Mouse (Mus musculus): ENCODE measurements at regions not wholly inside any gene's neighbourhood (a gene's known extent, or its start where the extent isn't known, plus 50 kb on each side); places are given as distances from the start of the nearest gene placed in this dataset.
A peak's percentile ranks its signal among the peaks of the same experiment; 100 is the strongest.

DNA sequence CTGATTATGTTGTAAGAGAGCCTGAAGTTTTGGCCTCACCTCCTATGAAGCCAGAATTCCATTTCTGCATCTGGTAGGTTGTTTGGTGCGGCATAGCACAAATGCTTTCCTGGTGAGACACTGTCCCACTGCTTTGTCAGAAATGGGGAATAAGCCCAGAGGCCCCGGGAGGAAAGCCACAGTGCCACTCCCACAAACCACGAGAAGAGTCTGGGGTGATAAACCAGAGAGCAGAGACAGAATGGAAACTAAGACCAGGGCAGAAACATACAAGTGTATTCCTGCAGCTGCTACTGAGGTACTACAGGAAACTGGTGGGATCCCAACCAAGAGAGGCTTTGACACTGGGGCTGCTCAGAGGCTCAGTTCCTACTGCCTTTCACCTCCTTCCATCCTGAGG is 123.6 kb downstream of the Cyp26a1 start:
- no peak overlapping the region for H3K4me3 ChIP-seq (ENCODE audit: insufficient read depth, poor library complexity, severe bottlenecking)
- peak; percentile 40 for TF ChIP-seq MYOD1 (IDR thresholded peaks at IDR 0.05; ENCODE audit: control insufficient read depth, insufficient read length, low read depth)
- TF ChIP-seq CEBPB (IDR thresholded peaks at IDR 0.05; ENCODE audit: low read depth): peak; percentile 51
- TF ChIP-seq MAX (IDR thresholded peaks at IDR 0.05): peak; percentile 8
- TF ChIP-seq FOSL1 (IDR thresholded peaks at IDR 0.05; ENCODE audit: insufficient read depth, low read length, poor library complexity, severe bottlenecking): no peak
- no peak for TF ChIP-seq USF1 (IDR thresholded peaks at IDR 0.05; ENCODE audit: low read depth)
- peak overlapping the region; percentile 62 for H3ac ChIP-seq (ENCODE audit: control insufficient read depth, insufficient read length, low read depth)
- H3K36me3 ChIP-seq (ENCODE audit: control insufficient read depth, insufficient read depth): no peaks in the 10 kb centered on the region
- no peaks in the 10 kb centered on the region for H3K79me2 ChIP-seq (ENCODE audit: control insufficient read depth, insufficient read depth)
- no peaks in the 10 kb centered on the region for H3K27me3 ChIP-seq (ENCODE audit: control insufficient read depth, insufficient read depth, insufficient read length)
- no peaks in the 10 kb centered on the region for H3K79me3 ChIP-seq (ENCODE audit: low read depth)

DNA sequence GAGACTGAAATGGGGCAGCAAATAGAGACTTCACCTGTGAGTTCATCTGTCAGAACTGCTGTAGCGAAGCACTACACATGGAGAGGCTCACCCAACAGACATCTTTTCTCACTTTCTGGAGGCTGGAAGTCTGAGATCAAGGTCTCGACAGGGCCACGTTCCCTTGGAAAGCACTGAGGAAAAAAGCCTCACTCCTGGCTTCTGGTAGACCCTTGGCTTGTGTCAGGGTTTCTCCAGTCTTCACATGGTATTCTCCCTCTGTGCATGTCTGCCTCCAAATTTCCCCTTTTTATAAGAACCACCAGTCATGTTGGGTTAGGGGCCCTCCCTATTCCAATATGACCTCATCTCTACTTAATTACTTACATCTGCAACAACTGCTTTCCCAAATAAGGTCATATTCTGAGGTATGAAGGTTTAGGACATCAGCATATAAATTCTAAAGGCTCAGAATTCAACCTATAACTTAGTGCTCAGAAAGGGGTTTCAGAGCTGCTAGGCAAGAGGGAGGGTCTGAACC is 124.1 kb downstream of the Cyp26a1 start:
- TF ChIP-seq USF1 (IDR thresholded peaks at IDR 0.05; ENCODE audit: low read depth) (no peak), MAX (IDR thresholded peaks at IDR 0.05) (peak; percentile 9)
- no peaks in the 10 kb centered on the region for H3K27me3 ChIP-seq (ENCODE audit: control insufficient read depth, insufficient read depth, insufficient read length)
- no peaks in the 10 kb centered on the region for H3K79me3 ChIP-seq (ENCODE audit: low read depth)
- no peaks in the 10 kb centered on the region for H3K79me2 ChIP-seq (ENCODE audit: control insufficient read depth, insufficient read depth)
- H3ac ChIP-seq (ENCODE audit: control insufficient read depth, insufficient read length, low read depth): peak overlapping the region; percentile 62
- no peak overlapping the region for H3K4me3 ChIP-seq (ENCODE audit: insufficient read depth, poor library complexity, severe bottlenecking)
- H3K36me3 ChIP-seq (ENCODE audit: control insufficient read depth, insufficient read depth): no peaks in the 10 kb centered on the region

DNA sequence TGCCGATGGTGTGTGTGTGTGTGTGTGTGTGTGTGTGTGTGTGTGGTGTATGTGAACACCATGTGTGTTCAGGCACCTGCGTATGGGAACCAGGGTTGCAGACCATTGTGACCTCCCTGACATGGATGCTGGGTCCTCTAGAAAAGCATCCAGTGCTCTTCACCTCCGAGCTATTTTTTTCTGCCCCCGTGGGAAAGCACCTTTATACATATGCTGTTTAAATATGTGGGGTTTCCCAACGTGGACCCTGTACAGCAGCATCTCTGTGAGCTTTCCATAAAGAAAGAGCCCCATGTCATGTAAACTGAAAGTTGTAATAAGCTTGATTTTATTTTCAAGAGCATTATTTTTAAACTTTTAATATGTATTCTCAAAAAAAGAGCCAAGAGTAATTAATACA is 126.6 kb downstream of the Cyp26a1 start:
- Histone ChIP-seq H3K27me3 (ENCODE audit: control insufficient read depth, insufficient read depth, insufficient read length) (no peaks in the 10 kb centered on the region), H3K4me3 (ENCODE audit: insufficient read depth, poor library complexity, severe bottlenecking) (no peak overlapping the region)

DNA sequence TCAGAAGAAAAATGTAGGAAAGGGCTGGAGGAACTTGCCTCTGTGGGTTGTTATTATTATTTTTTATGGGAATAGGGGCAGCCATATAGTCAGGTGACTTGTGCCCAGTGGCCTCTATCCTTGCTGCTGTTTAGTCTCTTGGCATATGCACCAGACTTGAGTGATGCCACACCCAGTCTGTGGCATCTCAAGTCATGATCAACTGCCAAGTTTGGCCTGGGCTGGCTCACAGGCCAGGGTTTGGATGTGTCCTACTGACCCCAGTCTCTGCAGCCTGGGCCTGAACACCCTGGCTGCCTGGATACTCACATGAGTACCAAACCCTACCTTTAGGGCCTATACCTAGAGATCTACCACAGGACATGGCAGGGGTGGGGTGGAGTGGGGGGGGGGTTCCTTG is 133.8 kb downstream of the Cyp26a1 start:
- Histone ChIP-seq H3K79me2 (ENCODE audit: control insufficient read depth, insufficient read depth) (no peaks in the 10 kb centered on the region), H3ac (ENCODE audit: control insufficient read depth, insufficient read length, low read depth) (no peak overlapping the region), H3K27me3 (ENCODE audit: control insufficient read depth, insufficient read depth, insufficient read length) (no peaks in the 10 kb centered on the region), H3K36me3 (ENCODE audit: control insufficient read depth, insufficient read depth) (no peaks in the 10 kb centered on the region), H3K4me3 (ENCODE audit: insufficient read depth, poor library complexity, severe bottlenecking) (no peak overlapping the region), H3K79me3 (ENCODE audit: low read depth) (no peaks in the 10 kb centered on the region)
- TF ChIP-seq MAX (IDR thresholded peaks at IDR 0.05) (no peak), MYOD1 (IDR thresholded peaks at IDR 0.05; ENCODE audit: control insufficient read depth, insufficient read length, low read depth) (no peak), CEBPB (IDR thresholded peaks at IDR 0.05; ENCODE audit: low read depth) (no peak), CTCF (IDR thresholded peaks at IDR 0.05; ENCODE audit: control insufficient read depth, insufficient read depth, insufficient read length) (no peak), FOSL1 (IDR thresholded peaks at IDR 0.05; ENCODE audit: insufficient read depth, low read length, poor library complexity, severe bottlenecking) (no peak), USF1 (IDR thresholded peaks at IDR 0.05; ENCODE audit: low read depth) (no peak), MYOG (IDR thresholded peaks at IDR 0.05; ENCODE audit: control insufficient read depth, extremely low read depth, insufficient read length) (no peak)

More for the DNA sequence above, 126.6 kb downstream of the Cyp26a1 start:
- Histone ChIP-seq H3K79me3 (ENCODE audit: low read depth) (no peaks in the 10 kb centered on the region), H3K79me2 (ENCODE audit: control insufficient read depth, insufficient read depth) (no peaks in the 10 kb centered on the region), H3ac (ENCODE audit: control insufficient read depth, insufficient read length, low read depth) (no peak overlapping the region), H3K36me3 (ENCODE audit: control insufficient read depth, insufficient read depth) (no peaks in the 10 kb centered on the region)
- TF ChIP-seq USF1 (IDR thresholded peaks at IDR 0.05; ENCODE audit: low read depth) (no peak), CTCF (IDR thresholded peaks at IDR 0.05; ENCODE audit: control insufficient read depth, insufficient read depth, insufficient read length) (no peak)

DNA sequence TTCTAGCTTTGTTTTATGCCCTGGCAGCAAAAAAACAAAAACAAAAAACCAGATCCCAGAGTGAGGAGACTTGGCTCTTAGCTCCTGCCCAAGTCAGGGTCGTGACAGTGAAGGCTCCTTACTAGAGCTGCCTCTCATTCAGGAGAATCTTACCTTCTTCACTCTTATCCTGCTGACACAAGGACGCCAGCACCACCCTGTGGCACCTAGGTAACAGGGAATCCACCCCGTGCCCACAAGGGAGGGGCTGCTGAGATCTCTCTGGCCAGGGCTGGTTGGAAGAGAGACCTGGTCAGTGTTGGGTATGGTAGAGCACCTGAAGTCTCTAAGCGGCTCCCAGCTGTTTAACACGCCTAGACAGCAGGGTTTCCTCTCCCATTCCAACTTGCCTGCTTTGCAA is 139.3 kb downstream of the Cyp26a1 start:
- no peak overlapping the region for H3ac ChIP-seq (ENCODE audit: control insufficient read depth, insufficient read length, low read depth)
- H3K79me2 ChIP-seq (ENCODE audit: control insufficient read depth, insufficient read depth): no peaks in the 10 kb centered on the region
- H3K36me3 ChIP-seq (ENCODE audit: control insufficient read depth, insufficient read depth): no peaks in the 10 kb centered on the region
- TF ChIP-seq MYOG (IDR thresholded peaks at IDR 0.05; ENCODE audit: control insufficient read depth, extremely low read depth, insufficient read length) (no peak), CTCF (IDR thresholded peaks at IDR 0.05; ENCODE audit: control insufficient read depth, insufficient read depth, insufficient read length) (peak; percentile 26)
- no peaks in the 10 kb centered on the region for H3K79me3 ChIP-seq (ENCODE audit: low read depth)
- H3K4me3 ChIP-seq (ENCODE audit: insufficient read depth, poor library complexity, severe bottlenecking): no peak overlapping the region
- no peaks in the 10 kb centered on the region for H3K27me3 ChIP-seq (ENCODE audit: control insufficient read depth, insufficient read depth, insufficient read length)

All from C2C12 (cell line).